Mouse (Mus musculus) ES-E14 (cell line): ENCODE measurements at regions not wholly inside any gene's neighbourhood (a gene's known extent, or its start where the extent isn't known, plus 50 kb on each side); places are given as distances from the start of the nearest gene placed in this dataset.

ENCODE experiments used
- HCFC1 ChIP-seq: IDR thresholded peaks from 2 replicates; pipeline ENCODE4 v1.6.1; 2012; ENCODE audit warnings: low read length, inconsistent platforms, borderline replicate concordance; ENCODE audit not compliant: insufficient read depth
- ZC3H11A ChIP-seq: IDR thresholded peaks from 2 replicates; pipeline ENCODE4 v1.6.1; 2012; ENCODE audit warnings: low read depth, mild to moderate bottlenecking, inconsistent platforms, low read length, borderline replicate concordance
- ZNF384 ChIP-seq: IDR thresholded peaks from 2 replicates; pipeline ENCODE4 v1.6.1; 2012; ENCODE audit warnings: low read depth, low read length, inconsistent platforms

DNA sequence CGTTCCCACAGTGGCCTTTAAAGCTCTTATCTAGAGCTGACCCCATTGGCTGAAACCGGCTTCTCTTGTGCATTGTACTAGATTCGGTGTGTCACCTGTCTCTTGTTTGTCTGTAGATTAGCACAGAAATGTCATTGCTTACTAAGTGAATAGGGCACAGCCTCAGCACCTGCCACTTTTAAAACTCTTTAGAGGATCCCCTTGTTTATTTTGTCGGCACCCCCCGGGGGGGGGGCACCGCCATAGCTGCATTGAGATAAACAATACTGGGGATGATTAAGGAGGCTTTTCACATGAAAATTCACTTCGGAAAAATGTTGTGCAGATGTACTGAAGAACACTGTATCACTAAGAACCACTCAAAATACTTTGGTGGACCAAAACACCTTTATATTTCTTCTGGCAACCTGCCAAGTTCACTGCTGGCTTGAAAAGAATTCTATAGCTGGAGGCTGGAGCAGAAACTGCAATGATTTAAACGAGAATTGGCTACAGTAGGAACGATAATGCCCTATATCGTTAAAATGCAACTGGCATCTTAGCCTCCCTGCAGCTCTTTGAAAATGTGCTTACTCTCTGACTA, 278.6 kb downstream of the Tox3 start:
- no peak for TF ChIP-seq HCFC1
- TF ChIP-seq ZC3H11A = no peak
- TF ChIP-seq ZNF384 = no peak
